Mouse (Mus musculus) c-Kit-positive CD71-positive TER-119-positive erythroid progenitor cells, embryonic 14.5 days (primary cell): ENCODE data around the gene Gnai2.

Source experiments
- DNase-seq: peaks from one replicate; pipeline ENCODE4 v3.0.0-alpha.2; 2013; ENCODE audit warnings: low spot score

Gnai2 gene

GRCm38 (mm10) chr9:107658096-107658495, 22.9 kb upstream of the Gnai2 start:
- no peak for DNase-seq

DNA sequence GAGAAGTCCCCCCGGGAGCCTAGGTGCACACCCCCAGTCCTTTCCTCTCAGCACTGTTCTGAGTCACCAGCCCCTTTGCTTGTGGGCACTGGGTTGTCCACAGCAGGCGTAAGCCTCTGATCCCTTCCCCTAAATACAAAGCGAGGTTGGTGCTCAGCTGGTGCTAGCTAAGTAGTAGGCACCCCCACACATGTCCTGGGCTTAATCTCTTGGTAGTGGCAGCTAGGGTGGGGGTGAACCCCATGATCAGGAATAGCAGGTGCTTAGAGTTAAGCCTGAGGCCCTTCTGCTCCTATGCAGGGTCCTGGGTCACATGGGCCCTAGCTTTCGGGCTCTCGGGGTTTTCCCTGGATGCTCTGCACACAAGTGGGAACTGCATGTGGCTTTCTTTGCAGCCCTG, 22.0 kb upstream of the Gnai2 start:
- no peak for DNase-seq

DNA sequence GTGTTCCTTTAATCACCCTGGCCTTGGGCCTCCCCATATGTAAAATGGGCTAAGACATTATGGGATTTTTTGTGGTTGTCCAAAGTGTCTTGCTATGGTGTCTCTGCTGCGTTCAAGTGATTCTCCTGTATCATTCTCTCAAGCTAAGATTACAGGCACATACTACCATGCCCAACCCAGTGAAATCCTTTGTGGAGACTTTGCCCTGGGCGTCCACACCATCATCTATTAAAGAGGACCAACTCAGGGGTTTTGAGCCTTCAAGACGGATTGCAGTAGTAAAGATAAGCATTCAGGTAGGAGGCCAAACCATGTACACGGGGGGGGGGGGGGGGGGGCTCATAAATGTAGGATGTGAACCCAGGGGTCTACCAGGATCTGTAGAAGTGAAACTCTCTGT, 19.4 kb upstream of the Gnai2 start:
- no peak for DNase-seq

DNA sequence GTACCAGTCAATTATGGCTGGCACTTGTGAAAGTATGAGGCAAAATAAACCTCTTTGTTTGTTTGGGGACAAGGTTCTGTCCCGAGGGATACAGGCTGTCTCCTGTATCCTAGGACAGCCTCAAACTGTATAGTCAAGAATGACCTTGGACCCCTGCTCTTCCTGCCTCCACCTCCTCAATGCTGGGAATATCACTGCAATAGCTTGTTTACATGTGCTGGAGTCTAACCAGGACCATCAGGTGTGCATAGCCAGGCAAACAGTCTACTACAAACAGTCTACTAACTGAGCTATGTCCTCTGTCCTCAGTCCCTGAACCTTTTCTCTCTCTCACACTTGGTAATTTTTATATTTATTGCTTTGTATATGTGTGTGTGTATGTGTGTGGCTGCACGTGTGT, 18.3 kb upstream of the Gnai2 start:
- DNase-seq, result no peak

DNA sequence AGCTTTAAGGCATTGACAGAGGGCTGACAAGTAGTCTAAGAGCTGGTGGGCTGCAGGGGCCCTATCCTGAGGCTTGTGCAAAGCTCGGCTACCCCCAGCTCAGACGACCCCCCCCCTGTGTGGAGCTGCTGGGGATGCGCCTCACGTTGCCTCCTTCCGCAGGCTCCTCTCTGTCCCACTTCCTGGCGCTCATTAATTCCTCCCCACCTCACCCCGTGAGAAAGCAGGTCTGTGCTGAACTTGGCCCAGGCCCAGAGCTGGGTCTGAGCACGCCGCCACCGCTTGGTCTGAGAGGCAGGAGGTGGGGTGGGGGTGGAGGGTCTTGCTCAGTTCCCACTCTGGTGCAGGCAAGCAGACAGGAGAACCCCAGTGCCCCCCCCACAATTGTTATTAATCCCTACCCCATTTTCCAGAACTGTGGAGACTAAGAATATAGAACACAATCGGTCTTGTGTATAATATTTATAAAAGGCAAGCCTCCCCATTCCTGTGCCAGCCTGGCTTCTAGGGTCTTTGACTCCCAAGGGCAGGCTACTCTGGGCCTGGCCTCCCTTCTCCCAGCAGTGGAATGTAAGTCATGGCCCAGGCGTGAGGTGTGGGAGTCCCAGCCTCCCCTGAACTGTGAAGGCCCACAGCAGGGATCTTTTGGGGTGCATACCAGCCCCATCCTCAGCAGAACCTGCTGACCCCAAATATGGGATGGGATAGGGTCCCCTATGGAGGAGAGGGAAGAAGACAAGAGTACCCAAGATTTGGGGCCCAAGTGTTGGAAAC, 15.7 kb upstream of the Gnai2 start:
- DNase-seq, result no peak

- DNase-seq, result no peak
Measured at GRCm38 (mm10) chr9:107650225-107650624, 15.1 kb upstream of the Gnai2 start.

DNA sequence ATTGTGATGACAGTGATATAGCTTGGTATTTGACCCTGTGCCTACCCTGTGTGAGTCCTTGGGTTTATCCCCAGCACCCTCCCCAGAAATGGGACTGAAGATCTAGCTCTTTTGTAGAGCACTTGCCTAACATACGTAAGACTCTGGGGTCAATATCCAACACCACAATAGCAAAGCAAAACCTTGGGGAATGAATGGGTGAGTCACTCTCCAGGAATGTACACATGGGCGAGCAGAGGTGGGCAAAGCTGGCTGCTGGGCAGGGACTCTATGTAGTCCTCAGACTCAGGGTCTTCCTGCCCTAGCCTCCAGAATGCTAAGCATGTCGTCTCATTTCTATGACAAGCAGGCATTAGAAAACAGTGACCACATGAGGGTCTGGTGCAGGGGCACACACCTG, 13.6 kb upstream of the Gnai2 start:
- DNase-seq, result no peak

- DNase-seq, result no peak
Measured at GRCm38 (mm10) chr9:107646975-107647374, 11.8 kb upstream of the Gnai2 start.

DNA sequence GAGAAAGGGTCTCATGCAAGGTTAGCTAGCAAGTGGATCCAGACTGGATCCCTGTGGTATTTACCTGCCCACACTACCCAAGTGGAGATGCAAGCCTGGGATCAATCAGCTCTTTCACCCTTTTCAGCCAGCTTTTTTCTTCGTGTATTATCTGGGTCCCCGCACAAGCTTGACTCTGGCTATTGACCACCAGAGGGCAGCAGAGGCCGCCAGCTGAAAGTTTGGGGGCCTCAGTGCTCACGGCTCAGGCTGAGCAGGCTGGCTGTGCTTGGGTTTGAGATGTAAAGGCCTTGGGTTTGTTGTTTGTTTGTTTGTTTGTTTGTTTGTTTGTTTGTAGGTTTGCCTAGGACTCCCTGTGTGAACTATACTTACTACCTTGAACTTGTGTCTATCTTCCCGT, 10.4 kb upstream of the Gnai2 start:
- DNase-seq, result peak; percentile 83

DNA sequence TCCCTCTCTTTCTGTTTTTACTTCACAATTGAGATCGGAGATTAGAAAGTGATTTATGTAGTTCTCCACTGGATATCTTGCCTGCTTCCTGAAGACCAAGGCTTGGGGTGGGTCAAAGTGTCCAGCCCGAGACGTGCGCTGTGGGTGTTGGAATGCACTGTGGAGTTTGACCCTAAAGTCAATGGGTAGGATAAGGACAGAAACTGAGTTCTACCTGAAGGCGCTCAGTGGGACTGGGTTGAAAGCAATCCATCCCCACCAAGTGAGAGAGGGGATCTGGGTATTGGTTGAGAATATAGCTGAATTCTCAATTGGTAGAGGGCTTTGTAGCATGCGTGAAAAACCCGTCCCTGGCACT, 10.0 kb upstream of the Gnai2 start:
- DNase-seq, result no peak

DNA sequence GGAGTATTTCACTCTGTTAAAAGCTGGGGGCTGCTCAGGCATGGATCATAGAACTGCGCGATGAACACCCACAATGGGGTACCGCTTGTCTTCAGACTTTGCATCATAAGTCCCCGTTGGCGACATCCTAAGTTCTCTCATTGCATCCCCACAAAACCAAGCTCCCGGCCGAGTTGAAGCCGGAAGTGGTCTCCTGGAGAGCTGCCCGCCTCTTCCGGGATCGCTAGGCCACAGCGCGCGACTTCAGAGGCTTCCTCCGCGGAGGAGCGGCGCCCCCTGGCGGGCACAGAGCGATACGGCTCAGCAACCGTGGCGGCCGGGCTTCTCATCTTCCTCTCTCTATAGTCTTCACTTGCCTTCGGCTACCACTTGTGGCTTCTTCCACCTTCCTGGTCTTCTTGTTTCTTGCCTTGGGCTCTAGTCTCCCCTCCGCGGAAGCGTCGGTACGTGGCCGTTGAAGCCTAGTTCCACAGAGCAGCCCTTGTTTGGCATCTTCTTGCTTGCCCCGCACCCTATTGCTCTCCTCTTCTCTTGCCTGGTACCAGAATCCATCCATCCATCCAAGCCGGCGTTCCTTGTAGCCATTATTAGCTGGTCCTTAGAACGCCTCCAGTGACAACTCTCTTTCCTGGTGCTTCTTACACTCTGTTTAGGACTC, 9.5 kb upstream of the Gnai2 start:
- DNase-seq, result peak; percentile 90

DNA sequence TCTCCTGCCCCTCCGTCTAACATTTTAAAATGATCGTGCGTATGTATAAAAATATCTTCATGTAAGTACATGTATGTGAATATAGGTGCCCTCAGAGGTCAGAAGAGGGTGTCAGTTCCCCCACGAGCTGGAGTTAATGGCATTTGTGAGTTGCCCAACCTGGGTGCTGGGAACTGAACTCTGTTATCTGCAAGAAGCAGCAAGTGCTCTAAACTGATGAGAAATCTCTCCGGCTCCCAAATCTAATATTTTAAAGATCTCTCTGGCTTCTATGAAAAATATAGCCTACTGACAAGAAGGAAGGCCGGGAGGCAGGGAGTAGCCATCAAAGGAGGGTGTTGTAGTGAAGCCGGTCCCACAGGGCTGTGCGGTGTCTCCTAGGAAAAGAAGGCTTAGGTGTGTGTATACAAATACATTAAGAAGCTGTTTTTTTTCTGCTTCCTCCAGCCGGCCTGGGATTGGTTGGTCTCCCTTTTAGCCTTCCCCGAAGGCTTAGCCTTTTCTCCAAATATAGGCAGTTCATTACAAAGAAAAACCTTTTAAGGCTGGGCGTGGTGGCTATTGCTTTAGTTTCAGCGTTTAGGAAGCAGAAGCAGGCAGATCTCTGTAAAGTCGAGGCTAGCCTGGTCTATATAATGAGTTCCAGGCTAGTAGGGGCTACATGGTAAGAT, 8.5 kb upstream of the Gnai2 start:
- no peak for DNase-seq

DNA sequence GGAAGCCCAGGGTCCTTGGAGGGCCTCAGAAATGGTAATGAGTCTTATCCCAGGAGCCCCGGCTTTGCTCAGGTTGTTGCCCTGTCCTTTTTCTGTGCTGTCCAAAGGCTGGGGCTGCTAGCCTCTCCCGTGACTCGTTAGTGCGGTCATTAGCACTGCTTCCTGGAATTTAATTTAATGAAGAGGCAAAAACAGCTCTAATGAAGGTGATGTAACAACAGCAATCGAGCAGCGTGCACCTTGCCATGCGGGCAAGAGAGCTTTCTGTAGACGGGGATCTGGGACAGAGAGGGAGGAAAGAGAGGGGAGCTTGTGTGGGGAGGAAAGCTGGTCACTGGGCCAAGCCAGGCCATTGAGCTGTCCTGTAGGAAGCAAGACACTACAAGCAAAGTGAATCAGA, 6.5 kb upstream of the Gnai2 start:
- DNase-seq, result no peak

DNA sequence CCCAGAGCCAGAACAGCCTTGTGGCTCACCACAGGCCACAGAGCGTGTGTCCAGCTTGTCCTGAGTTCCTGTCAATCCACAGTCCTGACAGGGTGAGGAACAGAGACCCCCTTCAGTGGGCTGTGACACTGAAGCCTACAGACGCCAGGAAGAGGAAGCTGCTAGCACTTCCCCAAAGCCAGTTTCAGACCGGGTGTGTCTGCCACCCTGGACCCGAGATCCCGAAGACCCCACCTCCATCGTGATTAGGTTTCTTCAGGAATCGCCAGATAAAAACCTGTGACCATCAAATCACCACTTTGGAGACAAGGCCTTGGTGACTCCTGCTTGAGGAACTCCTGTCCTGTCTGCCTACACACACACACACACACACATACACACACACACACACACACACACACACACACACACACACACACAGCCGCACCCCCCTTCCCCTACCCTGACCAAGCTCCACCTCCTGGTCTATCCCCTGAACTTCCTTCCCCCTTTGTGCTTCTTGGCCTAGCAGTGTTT, 5.1 kb upstream of the Gnai2 start:
- no peak for DNase-seq

GRCm38 (mm10) chr9:107637070-107637469, 1.9 kb upstream of the Gnai2 start:
- DNase-seq, result no peak

- DNase-seq, result peak; percentile 37
Measured at GRCm38 (mm10) chr9:107634406-107635278, 525 bp downstream of the Gnai2 start.

- DNase-seq, result no peak
Measured at GRCm38 (mm10) chr9:107633661-107634405, 1.3 kb downstream of the Gnai2 start.

- peak; percentile 72 for DNase-seq
Measured at GRCm38 (mm10) chr9:107633091-107633660, 2.0 kb downstream of the Gnai2 start.

GRCm38 (mm10) chr9:107632478-107632877, 2.7 kb downstream of the Gnai2 start:
- peak; percentile 51 for DNase-seq

DNA sequence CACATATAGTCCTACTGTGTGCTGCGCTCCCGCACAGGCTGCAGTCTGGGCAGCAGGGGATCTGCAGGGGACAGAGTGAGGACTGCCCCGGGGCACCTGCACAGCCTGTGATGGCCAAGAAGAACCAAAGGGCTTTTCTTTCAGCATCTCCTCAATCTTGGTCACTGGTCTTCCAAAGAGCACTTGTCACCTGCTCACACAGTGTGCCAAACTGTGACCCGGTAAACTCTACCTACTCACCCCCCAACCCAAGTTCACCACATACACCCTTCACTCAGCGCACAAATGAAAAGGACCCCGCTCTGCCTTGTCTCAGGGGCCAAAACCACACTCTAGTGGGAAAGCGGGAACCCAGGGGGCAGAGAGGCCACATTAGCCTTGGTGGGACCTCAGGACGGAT, 3.3 kb downstream of the Gnai2 start:
- DNase-seq, result no peak

- DNase-seq, result no peak
Measured at GRCm38 (mm10) chr9:107631311-107631826, 3.8 kb downstream of the Gnai2 start.
